Mouse (Mus musculus) stomach, embryonic 14.5 days (tissue): ENCODE data around the gene Spop. TPM values are rescaled to one million over a fixed set of nuclear protein-coding genes. Genes with fewer than 3 reads are reported as not detected.

Experiments used
- ATAC-seq: fragments of 200-750 bp; cut with Nextera tagmentation; 2 replicates; pipeline ENCODE4 v1.8.0; 2017; ENCODE audit warnings: low read depth, moderate TSS enrichment; ENCODE audit not compliant: insufficient number of reproducible peaks, insufficient read depth, low FRiP score
- H3K27ac ChIP-seq: fragments of 300-500 bp; sonication (generic); 2 replicates; pipeline ENCODE4 v1.5.1; 2014; ENCODE audit warnings: mild to moderate bottlenecking, low read length, moderate library complexity, mixed read lengths
- H3K27me3 ChIP-seq: fragments of 300-500 bp; sonication (generic); 2 replicates; pipeline ENCODE4 v1.6.1; 2014; ENCODE audit warnings: low read length, control low read depth, mixed read lengths; ENCODE audit not compliant: control insufficient read depth, insufficient read depth
- H3K36me3 ChIP-seq: fragments of 300-500 bp; sonication (generic); 2 replicates; pipeline ENCODE4 v1.6.1; 2014; ENCODE audit warnings: mild to moderate bottlenecking, control low read depth, low read length, moderate library complexity, mixed read lengths; ENCODE audit not compliant: control insufficient read depth, insufficient read depth
- H3K4me1 ChIP-seq: fragments of 300-500 bp; sonication (generic); 2 replicates; pipeline ENCODE4 v1.6.1; 2014; ENCODE audit warnings: low read length, control low read depth, mixed read lengths; ENCODE audit not compliant: control insufficient read depth, insufficient read depth
- H3K4me2 ChIP-seq: fragments of 300-500 bp; sonication (generic); replicated peaks from 2 replicates; pipeline ENCODE4 v1.6.1; 2014; ENCODE audit warnings: low read depth, low read length, control low read depth
- H3K4me3 ChIP-seq: fragments of 300-500 bp; sonication (generic); 2 replicates; pipeline ENCODE4 v1.5.1; 2014; ENCODE audit warnings: low read depth, low read length, control low read depth
- H3K9ac ChIP-seq: fragments of 300-500 bp; sonication (generic); replicated peaks from 2 replicates; pipeline ENCODE4 v1.6.1; 2014; ENCODE audit warnings: low read depth, mild to moderate bottlenecking, control low read depth, low read length, moderate library complexity, mixed read lengths
- H3K9me3 ChIP-seq: fragments of 300-500 bp; sonication (generic); 2 replicates; pipeline ENCODE4 v1.6.1; 2016; ENCODE audit warnings: low read depth, low read length, control low read depth; ENCODE audit not compliant: control insufficient read depth
- WGBS: fragments of 180-500 bp; shearing (Covaris S2); extraction: QIAGEN DNeasy Blood & Tissue Kit; methylation state at CpG from one replicate; pipeline ENCODE4 v1.1.7; 2014; 5-methylcytosine and 5-hydroxymethylcytosine counted together
- polyA plus RNA-seq: library from polyadenylated mRNA; unstranded; fragments of >200 nt; fragmentation: Nextera tagmentation; extraction: Ambion mirVana; gene quantifications from 2 replicates; pipeline ENCODE4 v1.2.1, GENCODE M21; 2014

The Spop gene
- polyA plus RNA-seq, 1 experiment from 2014 or later, result 105 TPM

DNA sequence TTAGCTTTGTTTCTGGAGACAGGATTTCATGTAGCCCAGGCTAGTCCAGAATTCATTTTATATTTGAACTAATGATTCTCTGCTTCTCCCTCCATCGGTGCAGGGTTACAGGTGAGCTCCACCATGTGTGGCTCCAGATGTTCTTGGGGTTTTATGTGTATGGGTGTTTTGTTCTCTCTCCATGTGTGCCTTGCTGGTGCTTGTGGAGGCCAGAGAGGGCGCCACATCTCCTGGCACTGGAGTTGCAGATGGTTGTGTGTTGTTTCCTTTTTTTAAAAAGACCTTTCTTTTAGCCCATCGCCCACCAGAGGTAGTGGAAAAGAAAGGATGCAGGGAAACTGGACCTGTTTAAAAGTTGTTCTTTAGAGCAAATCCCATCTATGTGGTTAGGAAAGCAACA is 114.4 kb downstream of the Spop start:
- no peak overlapping the region for H3K4me2 ChIP-seq
- no peaks in the 10 kb centered on the region for H3K36me3 ChIP-seq
- no peak overlapping the region for H3K4me3 ChIP-seq
- 73% methylated on average over 3 of the region's 3 CpGs for WGBS
- H3K27me3 ChIP-seq, result no peaks in the 10 kb centered on the region
- H3K27ac ChIP-seq, result no peak overlapping the region
- no peak overlapping the region for H3K9ac ChIP-seq
- no peaks in the 10 kb centered on the region for H3K9me3 ChIP-seq
- H3K4me1 ChIP-seq, result no peaks in the 10 kb centered on the region
- no peak for ATAC-seq

DNA sequence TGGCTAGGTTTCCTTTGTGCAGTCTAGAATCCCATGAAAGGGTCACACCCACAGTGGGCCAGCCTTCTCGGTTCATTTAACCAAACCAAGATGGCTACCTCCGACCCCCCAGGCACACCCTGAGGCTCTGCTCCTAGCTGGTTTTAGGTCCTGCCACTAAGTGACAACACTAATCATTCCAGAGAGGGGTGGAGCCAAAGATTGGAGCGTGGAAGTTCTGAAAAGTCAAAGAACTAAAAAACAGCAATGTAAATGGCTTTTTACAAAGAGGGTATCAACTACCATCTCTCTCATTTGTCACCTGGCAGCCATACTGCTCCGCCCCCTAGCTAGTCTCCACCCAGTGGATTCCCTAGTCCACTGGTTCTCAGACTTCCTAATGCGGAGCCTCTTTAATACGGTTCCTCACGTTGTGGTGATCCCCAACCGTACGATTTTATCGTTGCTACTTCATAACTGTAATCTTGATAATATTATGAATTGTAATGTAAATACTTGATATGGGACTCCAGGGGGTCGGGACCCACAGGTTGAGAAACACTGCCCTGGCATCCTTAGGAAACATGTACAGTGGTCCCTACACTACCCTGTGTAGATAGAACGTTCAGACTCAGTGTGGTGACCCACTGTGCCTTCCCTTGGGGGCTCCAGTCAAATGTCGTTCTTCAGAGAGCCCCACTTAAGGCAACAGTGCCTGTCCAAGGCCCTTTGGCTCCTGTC is 118.6 kb downstream of the Spop start:
- Histone ChIP-seq H3K9me3 (no peaks in the 10 kb centered on the region), H3K27me3 (no peaks in the 10 kb centered on the region), H3K9ac (no peak overlapping the region), H3K4me3 (no peak overlapping the region), H3K4me2 (no peak overlapping the region), H3K4me1 (no peaks in the 10 kb centered on the region), H3K27ac (no peak overlapping the region), H3K36me3 (no peaks in the 10 kb centered on the region)
- no peak for ATAC-seq
- 65% methylated on average over 13 of the region's 13 CpGs for WGBS

DNA sequence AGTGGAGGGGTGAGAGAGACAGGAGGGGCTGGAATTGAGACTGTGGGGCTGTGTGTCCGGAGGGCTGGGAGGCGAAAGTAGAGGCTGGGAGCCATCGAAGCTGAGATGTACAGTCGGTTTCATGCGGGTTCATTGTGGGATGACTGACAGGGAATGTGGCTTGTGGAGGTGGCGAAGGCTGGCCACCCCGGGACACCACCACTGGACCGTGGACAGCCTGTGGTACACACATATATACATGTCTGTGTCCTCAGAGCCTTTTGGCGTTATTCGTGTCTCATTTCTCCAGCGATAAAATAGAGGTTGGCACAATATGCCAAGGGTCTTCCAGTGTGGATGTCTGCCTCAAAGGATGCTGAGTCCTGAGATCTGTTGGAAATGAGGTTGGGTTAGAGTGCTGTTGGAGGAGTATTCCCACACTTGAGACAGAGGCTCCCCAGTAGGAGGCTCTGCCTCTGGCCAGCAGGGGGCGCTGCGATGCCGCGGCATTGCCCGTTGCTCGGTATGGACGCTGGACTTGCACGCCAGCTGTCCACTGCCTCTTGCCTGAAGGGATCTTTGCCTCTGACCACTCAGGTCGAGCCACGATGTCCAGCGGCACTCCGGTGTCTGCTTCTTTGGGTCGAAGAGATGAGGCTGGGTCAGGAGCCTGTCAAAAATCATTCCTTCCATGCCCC is 119.7 kb downstream of the Spop start:
- peak; percentile 78 for ATAC-seq
- WGBS, result 20% methylated on average over 24 of the region's 24 CpGs
- H3K27ac ChIP-seq, result no peak overlapping the region
- H3K9me3 ChIP-seq, result no peaks in the 10 kb centered on the region
- H3K4me2 ChIP-seq, result peak overlapping the region; percentile 22; the same call in 1 of the 2 replicates
- 0 out of 2 replicates have a peak, but pooled peaks cover 3% of the 10 kb centered on the region for H3K4me1 ChIP-seq
- H3K4me3 ChIP-seq, result peak overlapping the region; percentile 5; the same call in 1 of the 2 replicates
- no peak overlapping the region for H3K9ac ChIP-seq
- no peaks in the 10 kb centered on the region for H3K27me3 ChIP-seq
- H3K36me3 ChIP-seq, result no peaks in the 10 kb centered on the region

DNA sequence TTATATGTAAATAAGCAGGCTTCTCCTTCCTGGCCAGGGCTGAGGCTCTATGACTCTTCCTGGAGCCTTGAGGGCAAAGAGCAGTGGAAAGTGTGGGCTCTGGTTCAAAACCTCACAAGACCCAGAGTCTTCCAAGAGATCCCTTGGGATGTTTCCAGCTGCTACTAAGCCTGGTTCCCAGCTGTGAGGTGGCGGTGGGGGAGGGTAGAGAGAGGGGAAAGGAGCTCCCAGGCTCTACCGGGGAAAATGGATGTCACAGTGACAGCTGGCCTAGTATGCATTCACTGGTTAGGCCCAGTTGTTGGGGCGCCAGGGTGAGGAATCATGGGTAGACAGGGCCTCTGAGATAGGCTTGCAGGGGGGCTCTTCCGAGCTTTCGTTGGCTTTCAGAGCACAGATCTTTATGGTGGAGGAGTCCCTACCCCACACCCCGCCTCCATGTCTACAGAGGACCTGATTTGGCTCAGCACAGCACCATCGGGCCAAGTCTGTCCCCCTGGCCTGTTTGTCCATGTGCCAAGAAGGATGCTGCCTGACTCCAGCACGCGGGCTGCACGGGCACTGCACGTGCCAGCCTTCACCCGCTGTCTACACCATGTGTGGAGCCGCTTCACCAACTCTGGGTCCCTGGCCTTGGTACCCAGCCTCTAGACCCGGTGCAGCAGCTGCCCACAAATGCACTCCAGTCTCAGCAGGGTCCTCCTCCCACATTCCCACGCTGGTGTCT is 124.7 kb downstream of the Spop start:
- peaks cover 13% of the 10 kb centered on the region; the same call in 1 of the 2 replicates for H3K4me1 ChIP-seq
- ATAC-seq, result no peak
- 73% methylated on average over 15 of the region's 15 CpGs for WGBS
- no peak overlapping the region for H3K27ac ChIP-seq
- H3K9ac ChIP-seq, result no peak overlapping the region
- no peak overlapping the region for H3K4me2 ChIP-seq
- H3K9me3 ChIP-seq, result no peaks in the 10 kb centered on the region
- no peak overlapping the region for H3K4me3 ChIP-seq
- H3K36me3 ChIP-seq, result no peaks in the 10 kb centered on the region
- H3K27me3 ChIP-seq, result no peaks in the 10 kb centered on the region

DNA sequence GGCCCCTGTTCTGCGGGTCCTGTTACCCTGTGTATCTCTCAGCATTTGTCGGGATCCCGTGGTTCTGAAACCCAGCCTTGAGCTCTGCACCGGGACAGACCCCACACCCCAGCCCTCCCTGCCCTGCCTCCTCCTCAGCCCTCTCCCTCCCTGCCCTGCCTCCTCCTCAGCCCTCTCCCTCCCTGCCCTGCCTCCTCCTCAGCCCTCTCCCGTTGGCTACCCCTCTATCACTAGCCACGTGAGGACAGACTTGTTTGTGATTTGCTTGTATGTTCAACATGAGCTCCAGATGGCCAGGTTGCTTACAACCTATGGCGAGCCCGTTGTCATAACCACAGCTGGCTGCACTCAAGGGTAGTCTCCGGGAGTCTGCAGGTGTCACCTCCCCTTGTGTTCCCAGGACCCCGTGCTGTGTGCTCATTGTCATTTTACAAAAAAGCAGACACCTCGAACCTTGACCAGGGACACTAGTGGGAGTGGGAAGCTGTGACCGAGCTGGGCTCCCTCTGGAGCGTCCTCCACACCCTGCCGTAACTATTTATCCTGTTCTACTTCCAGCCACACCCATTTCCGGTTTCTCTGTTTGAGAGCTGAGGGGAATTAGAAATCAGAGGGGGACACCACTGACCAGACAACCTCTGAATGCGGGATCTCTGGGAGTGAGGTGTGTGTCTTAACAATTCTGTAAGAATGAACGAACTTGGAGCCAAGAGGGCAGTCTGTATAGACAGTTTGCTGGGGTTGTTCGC is 126.9 kb downstream of the Spop start:
- Histone ChIP-seq H3K9ac (no peak overlapping the region; the same call in 1 of the 2 replicates), H3K27me3 (no peaks in the 10 kb centered on the region), H3K4me2 (peak overlapping the region; percentile 35), H3K4me3 (no peak overlapping the region), H3K27ac (no peak overlapping the region), H3K36me3 (no peaks in the 10 kb centered on the region), H3K9me3 (no peaks in the 10 kb centered on the region), H3K4me1 (peaks cover 13% of the 10 kb centered on the region; the same call in 1 of the 2 replicates)
- ATAC-seq, result peak; percentile 31; the same call in 1 of the 2 replicates
- 14% methylated on average over 18 of the region's 18 CpGs for WGBS

Other genes starting within 250 kb of the Spop start
- gene Tac4, start 152.6 kb upstream of the Spop start, polyA plus RNA-seq, result 0.48 TPM in 1 of 2 replicates, not detected in the other
- gene Kat7, start 103.8 kb upstream of the Spop start, polyA plus RNA-seq, result 60.8 and 63.1 TPM in 2 replicates
- 14.3 and 15.7 TPM in 2 replicates for gene Fam117a, start 77.1 kb upstream of the Spop start, polyA plus RNA-seq
- gene Slc35b1, start 29.4 kb upstream of the Spop start, polyA plus RNA-seq, result 91.0 and 98.1 TPM in 2 replicates
- gene Nxph3, start 100.5 kb downstream of the Spop start, polyA plus RNA-seq, result 0.86 and 1.1 TPM in 2 replicates
- gene Ngfr, start 173.7 kb downstream of the Spop start, polyA plus RNA-seq, result 8.5 and 9.3 TPM in 2 replicates